Mouse (Mus musculus) left cerebral cortex, postnatal 14 days (tissue): Measurements from ENCODE around the gene Apol6. TPM values are rescaled to one million over a fixed set of nuclear protein-coding genes. Genes with fewer than 3 reads are reported as not detected.

ENCODE experiments used
- DNase-seq, 2 experiments: peaks; one replicate each; pipeline ENCODE4 v3.0.0; 2021 to 2022; ENCODE audit warnings: low spot score in 2 of 2, mixed read lengths in 1 of 2
- intact Hi-C: fragments of 180-260 bp; cut with DNase I; formaldehyde crosslinking; loops from one replicate; pipeline ENCODE4 v1.15.1; 2025
- long read RNA-seq, 2 experiments: library from polyadenylated mRNA; stranded (forward); transcript quantifications; one replicate each; pipeline ENCODE4 v2.0.0; 2021
- total RNA-seq, 2 experiments: library from RNA; stranded (reverse); gene quantifications; 2 replicates each; pipeline ENCODE4 v1.2.3; 2021

Apol6 gene
- total RNA-seq = under 1 TPM; 0.20 to 0.40 TPM
- long read RNA-seq, experiment 1, partial matches to known transcripts = 1 of 1 reads
- long read RNA-seq, experiment 1, other reads (novel, unspliced or antisense) = 0 of 1 reads
- long read RNA-seq, experiment 2 = 0 reads

DNA sequence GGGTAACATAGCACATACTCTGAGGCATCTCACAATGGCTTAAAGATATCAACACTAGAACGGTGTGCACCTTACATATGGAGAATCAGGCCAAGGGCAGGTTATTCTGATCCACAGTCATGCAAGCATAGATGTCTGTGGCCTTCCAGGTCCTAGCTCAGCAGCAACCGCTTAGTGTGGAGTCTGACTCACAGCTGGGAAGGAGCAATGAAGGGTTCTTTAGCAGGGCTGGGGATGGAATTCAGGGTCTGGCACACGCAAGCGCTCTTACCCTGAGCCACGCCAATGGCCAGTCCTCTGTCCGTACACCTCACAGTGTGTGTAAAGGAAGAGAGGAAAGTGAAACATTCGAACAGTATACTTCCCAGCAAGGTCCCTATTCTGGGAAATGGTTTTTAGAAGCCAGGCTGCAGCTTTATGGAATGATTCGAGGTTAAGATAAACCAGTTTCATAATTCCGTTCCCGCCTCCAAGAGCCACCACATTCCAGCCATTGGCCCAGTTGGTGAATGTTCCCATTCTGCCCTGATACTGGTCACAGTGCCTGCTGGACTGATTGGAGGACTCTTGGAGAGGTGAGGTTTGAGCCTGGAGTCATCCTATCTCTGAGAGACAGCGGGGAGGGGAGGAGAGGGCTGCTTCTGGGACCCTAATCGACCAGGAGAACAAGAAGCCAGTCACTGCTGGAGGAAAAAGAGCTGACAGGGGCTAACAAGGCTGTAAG, at the start of gene Apol6:
TSS of gene Apol6 (plus strand) at position 133 of the 724 bp plus-strand sequence.
- intact Hi-C loops = no loop called here
- no peak for DNase-seq

- intact Hi-C loops = loop anchor here (5.0 kb wide), 1 partner anchor 369 kb away; no protein-coding TSS in a partner anchor
- DNase-seq = no peak
Measured at GRCm38 (mm10) chr15:76998048-76998447, 46.5 kb upstream of the Apol6 start.

DNA sequence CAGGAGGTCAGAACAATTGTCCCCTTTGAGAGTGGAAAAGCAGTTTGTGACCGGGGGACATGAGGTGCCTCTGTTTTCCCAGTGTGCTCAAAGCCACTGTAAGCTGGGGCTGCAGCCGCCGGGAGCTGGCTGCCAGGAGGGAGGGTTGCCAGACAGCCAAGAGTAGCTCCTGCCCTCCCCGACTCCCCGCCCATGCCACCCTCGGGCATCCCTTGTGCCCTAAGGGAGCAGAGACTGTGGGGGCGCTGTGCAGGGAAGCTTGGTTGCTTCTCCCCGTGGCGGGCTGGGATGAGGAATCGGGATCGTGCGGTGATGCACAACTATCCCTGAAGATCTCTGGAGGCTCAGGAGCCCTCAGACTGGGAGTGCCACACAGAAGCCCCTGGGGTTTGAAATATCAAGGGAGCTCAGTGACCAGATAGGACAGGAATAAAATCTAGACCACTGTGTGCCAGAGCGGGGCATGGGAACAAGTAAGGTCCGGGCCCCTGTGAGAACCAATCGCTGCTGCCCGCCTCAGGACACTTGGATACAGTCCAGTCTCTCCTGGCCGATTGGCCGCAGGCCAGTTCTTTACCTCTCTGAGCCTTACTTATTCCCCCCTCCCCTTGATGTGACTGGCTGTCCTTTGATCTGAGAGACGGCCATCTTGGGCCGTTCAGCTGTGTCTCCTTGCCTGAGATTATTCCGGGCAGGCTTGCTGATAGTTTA, 45.5 kb upstream of the Apol6 start:
- DNase-seq = peak; percentile 40
- intact Hi-C loops = loop anchor here (5.0 kb wide), 1 partner anchor 368 kb away; no protein-coding TSS in a partner anchor

DNA sequence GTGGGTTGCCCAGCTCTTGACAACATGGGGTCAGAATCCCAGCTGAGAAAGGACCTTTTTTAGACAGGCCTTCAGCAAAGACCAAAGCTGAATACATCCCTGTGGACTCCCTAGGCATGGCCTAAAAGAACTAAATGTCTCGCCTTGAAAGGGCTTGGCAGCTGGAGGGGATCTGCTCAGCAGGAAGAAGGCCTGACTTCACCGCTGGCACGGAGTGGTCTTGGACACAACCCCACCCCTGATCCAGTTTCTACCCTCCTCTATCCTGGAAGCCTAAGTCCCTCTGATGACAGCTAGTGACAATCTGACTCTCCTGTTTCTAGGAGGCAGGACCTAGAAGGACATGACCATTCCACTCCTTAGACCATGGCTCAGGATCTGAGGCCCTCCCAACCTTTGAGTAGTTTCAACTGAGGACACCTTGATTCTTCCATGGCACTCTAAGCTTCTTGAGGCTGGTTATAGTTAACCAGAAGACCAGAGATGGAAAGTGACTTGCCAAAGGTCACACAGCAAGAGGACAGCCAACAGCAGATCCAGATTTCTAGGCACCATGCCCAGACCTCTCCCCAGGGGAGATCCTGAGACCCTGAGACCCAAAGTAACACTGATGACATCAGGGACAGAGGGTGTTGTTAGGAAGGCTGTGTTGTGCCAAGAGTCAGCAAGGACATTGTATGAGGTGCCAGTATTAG, 41.2 kb upstream of the Apol6 start:
- DNase-seq = no peak
- intact Hi-C loops = no loop called here

- DNase-seq = peak; percentile 59 to 71
- intact Hi-C loops = no loop called here
Measured at GRCm38 (mm10) chr15:77003868-77004215, 40.7 kb upstream of the Apol6 start.

GRCm38 (mm10) chr15:77008851-77009250, 35.7 kb upstream of the Apol6 start:
- no peak for DNase-seq
- intact Hi-C loops = loop anchor here (5.0 kb wide), 1 partner anchor 37 kb away; no protein-coding TSS in a partner anchor

DNA sequence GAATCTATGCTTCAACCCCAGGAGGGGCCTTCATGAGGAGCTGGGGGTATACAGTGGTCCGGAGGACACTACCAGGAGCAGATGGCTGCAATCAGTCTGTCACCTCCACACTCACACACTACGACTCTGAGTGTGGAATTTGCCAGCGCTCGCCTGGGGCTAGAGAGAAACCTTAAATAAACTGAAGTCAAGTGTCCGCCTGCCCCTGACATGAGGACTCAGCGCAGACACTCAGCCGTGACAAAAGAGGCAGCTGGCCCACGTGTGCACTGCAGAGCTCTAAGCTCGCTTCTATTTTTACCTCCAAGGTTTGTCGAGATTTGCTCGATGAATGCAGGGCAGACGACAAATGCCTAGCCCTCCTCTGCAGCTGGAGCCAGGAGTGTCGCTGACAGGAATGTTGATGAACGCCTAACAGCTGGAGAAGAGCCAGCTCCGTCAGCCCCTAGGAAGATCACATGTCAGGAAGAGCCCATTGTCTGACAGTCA, 30.7 kb upstream of the Apol6 start:
- peak; percentile 58 to 70 for DNase-seq
- intact Hi-C loops = no loop called here

DNA sequence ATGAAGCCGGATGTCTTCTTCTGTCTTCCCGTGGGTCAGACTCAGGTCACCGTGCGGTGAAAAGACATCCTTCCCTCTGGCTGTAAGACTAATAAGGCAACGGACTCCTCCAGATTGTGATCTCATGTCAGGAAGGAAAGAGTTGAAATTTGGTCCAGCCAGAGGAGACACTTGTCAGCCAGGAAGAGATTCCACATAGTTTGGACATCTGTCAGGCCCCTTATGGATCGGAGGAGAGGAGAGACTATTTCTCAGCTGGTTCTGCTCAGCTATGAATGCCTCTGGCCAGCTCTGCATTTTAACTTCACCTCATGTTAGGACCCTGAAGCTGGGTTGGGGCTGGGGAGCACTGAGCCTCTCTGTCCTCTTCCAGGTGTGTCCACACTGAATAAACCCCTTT, 30.1 kb upstream of the Apol6 start:
- no peak for DNase-seq
- intact Hi-C loops = no loop called here

GRCm38 (mm10) chr15:77014985-77015384, 29.5 kb upstream of the Apol6 start:
- intact Hi-C loops = no loop called here
- DNase-seq = no peak

DNA sequence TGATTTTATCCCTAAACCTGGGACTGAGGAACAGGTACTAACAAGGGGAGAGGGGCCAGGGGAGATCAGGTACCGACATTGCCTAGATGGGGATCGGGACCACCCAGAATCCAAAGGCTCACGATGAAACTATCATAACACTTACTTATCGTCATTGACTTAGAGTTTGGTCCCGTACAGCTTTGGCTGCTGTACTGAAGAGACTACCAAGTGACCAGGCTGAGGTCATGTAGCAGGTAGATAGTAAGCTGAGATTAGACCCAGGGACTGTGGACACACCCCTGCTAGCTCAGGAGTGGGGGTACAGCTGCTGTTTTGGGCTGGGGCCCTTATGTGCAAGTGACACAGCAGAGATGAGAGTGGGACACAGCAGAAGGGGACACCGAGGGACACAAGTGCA, 28.0 kb upstream of the Apol6 start:
- intact Hi-C loops = no loop called here
- no peak for DNase-seq

- intact Hi-C loops = no loop called here
- no peak for DNase-seq
Measured at GRCm38 (mm10) chr15:77017897-77018296, 26.6 kb upstream of the Apol6 start.

DNA sequence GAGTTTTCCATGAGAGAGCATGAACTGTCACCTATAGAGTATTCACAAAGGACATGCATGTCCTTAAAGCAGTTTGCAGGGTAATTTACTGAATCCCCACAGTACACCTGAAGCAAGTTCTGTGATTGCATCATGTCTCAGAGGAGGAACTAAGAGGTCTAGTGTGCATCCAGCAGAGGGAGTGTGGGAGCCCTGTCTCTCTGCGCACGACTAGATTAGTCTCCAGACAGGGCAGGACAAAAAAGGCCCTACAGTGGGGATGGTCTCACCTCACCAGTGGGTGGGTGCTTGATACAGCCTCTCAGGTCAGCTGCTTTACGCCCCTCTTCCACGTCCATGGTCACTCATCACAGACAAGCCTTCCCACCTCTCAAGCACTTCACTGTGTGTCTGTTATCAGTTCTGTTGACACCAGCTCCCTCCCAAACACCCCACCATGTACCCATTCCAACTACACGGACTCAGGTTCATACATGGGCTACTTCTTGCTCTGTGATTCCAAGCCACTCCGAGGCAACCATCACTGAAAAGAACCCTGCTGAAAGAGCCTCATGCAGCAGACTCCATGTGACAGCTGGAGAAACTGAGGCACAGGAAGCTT, 25.7 kb upstream of the Apol6 start:
- DNase-seq = peak in 1 of 2 experiments; percentile 56
- intact Hi-C loops = no loop called here

DNA sequence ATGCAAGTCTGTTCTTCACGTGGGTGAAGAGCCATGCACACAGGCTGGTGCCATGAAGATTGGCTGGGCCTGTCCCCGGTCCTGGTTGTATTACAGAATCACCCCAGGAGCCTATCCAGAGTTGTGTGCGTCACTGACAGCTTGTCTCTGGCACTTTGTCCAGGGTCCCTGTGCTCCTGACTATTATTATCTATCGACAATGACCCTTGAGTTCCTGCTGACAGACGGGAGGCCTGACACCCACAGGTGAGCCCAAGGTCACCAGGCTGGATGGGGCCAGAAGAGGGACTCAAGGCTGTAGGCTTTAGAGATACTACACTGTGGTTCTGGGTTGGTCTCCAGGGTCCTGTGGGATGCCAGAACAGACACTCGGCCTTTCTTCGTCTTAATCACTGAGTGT, 25.0 kb upstream of the Apol6 start:
- intact Hi-C loops = no loop called here
- no peak for DNase-seq

DNA sequence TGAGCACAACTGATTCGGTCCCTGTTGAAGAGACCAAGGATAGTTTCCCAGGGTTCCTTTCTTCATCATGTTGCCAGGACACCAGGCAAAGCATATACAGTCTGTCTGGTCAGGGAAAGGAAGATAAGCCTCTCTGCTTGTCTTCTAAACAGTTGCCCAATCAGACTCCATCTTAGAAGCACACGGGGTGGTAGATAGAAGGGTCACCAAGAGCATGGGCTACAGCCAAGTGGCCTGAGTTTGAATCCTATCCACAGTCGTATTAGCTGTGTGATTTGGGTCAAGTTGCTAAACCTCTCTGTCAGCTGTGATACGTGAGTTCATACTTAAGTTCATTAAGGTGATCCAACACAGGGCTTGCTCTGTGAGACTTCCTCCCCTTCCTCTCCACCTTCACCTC, 24.4 kb upstream of the Apol6 start:
- DNase-seq = no peak
- intact Hi-C loops = no loop called here

DNA sequence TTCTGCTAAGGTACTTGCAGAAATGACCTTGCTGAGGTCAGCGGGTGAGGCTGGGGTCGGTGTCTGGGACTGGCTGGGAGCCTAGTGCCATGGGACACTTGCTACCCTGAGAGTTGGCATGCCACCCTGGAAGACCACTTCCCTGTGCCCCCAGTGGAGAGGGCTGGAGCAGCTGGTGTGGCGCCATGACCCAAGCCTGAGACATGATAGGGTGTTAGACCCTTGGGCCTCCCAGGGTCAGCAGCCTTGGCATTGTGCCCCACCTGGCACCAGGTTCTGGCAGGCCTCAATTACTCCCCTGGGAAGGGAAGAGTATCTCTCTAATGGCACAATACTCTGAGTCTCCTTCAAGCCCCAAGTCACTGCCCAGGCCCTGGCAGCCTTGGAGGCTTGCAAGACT, 23.5 kb upstream of the Apol6 start:
- intact Hi-C loops = no loop called here
- no peak for DNase-seq

DNA sequence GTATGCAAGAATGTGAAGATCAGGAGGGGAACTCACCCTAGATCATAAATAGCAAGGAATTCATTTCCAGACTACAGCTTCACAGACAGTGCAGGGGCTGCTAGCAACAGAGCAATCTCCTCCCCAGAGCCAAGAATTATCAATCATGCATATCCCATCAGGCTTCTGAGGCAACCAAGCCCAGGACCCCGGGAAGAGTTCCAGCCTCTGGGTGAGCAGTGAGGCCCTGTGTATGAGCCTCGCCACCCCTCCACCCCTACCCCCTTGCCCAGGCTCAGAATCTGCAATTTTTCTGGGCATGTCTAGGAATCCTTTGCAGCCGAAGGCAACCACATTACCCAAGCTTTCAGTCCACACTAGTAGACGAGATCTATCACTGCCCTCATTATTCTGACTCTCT, 22.7 kb upstream of the Apol6 start:
- no peak for DNase-seq
- intact Hi-C loops = no loop called here

DNA sequence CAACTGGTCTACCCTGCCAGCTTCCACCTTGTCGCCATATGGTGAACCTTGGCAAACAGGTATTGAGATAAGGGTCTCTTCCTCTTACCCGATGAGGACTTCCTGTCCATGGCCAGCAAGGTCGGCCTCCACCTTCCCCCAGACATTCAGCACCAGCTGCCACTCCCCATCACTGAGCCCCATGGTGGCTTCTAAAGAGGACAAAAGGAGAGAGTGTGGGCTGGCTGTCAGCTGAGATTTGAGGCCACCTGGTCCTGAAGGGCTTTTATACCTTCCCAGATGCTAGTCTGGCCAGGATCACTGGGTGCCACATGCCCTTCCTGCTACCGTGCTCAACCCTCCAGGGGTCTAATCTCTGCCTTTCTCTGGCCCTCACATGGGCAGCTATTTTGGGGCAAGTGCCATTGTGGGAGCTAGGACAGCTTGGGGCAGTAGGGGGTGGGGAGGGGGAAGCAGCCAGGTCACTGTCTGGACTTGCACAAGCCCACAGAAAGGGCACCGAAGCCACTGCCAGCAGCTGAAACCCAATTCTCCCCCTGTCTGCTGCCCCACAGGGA, 22.1 kb upstream of the Apol6 start:
- intact Hi-C loops = no loop called here
- DNase-seq = no peak

- intact Hi-C loops = no loop called here
- DNase-seq = no peak
Measured at GRCm38 (mm10) chr15:77025884-77026583, 18.5 kb upstream of the Apol6 start.

DNA sequence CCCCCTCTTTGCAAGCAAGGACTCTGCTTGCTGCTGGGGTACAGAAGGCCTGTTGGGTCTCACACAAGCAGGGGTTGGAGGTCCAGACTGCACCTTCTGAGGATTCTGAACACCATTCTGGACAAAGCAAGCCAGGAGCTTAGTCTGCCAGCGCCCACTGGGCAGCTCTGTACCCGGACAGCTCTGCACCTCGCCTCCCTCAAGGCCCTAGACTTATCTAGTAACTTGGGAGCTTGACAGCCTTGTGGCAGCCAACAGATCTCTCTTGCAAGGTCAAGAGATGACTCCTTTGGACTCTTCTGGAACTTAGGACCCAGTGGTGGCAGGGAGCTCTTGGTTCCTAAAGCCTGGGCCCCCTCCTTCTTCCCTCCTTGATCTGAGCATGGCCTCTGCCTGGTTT, 17.4 kb upstream of the Apol6 start:
- DNase-seq = no peak
- intact Hi-C loops = no loop called here
